Mouse (Mus musculus): ENCODE results near the gene Cyp2c50.
"Not testable (repeated sequence)": the region's sequence is repeated elsewhere in the genome, so short reads cannot be mapped to it uniquely, and the experiment has no call there.

Gene Cyp2c50

DNA sequence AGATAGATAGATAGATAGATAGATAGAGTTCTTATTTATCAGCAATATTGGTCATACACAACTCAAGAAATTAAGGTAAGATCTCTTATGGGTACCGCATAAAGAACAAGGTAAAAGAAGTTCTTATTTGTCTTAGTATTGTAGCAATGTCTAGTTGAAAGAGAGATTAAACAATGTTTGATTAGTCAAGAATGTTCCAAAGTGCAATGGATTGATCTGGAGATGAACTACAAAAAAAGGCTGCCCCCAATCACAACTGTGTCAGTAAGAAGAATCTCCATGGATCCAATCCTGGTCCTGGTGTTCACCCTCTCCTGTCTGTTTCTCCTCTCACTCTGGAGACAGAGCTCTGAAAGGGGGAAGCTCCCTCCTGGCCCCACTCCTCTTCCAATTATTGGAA, at the start of gene Cyp2c50:
Cyp2c50 (plus strand) TSS at position 268 of the 400 bp plus-strand sequence.
- not testable (repeated sequence) for DNase-seq (ENCODE audit: low spot score)

DNA sequence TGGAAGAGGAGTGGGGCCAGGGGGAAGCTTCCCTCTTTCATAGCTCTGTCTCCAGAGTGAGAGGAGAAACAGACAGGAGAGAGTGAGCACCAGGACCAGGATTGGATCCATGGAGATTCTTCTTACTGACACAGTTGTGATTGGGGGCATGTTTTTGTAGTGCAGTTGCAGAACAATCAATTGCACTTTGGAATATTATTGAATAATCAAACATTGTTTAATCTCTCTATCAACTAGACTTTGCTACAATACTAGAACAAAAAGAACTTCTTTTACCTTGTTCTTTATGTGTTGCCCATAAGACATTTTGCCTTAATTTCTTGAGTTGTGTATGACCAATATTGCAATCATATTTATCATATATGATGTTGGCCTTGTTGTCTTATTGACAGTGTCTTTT, 15.8 kb upstream of the Cyp2c50 start, which contains the start of gene Cyp2c54:
Cyp2c54 (minus strand) TSS at position 127 of the 400 bp plus-strand sequence.
- DNase-seq (ENCODE audit: low spot score): no peak

DNA sequence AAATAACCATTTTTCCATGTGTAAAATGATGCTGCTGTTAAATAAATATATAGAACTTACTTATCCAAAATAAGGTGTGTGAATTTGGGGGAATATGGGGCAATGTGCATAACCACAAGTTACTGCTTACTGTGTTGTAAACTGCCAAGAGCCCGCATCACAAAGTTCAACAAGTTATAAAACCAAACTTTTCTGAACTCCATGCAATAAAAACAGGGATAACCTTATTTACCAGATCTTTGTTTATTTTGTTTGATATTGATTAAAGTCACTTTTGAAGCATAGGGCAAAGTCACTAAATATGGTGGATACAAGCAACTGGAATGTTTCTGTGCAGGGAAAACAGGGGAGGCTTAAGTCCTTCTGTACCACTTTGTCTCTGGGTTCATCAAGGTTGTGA, 1.1 kb upstream of the Cyp2c50 start:
- DNase-seq (ENCODE audit: low spot score): no peak

GRCm38 (mm10) chr19:40091111-40091510, 1.6 kb downstream of the Cyp2c50 start:
- DNase-seq (ENCODE audit: low spot score): no peak

DNA sequence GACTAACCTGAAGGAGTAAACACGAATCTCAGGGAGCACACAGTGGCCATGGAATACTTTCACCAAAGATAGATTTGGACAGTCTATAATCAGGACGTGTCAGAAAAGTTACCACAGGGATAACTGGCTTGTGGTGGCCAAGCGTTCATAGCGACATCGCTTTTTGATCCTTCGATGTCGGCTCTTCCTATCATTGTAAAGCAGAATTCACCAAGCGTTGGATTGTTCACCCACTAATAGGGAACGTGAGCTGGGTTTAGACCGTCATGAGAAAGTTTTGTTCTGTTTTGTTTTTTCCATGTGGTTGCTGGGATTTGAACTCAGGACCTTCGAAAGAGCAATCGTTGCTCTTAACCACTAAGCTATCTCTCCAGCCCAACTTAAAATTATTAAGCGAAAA, 30.1 kb downstream of the Cyp2c50 start:
- not testable (repeated sequence) for DNase-seq (ENCODE audit: low spot score)

DNA sequence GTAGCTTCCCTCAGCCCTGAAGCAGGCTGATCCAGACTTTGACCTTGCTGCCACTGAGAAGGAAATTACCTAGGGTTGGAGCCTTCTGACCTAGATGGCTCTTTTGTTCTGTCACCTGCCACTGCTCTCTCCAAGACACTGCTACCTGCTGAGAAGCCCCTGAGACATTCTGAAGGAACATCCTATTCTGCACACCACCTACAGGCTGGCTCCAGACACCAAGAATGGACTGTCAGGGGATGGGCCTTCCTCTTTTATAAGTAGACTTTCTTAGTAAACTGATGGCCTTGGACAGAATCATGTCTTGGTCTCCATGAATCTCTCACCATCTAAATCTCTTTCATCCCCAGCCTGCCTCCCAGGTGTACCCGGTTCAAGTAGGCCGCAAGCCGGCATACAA, 35.7 kb downstream of the Cyp2c50 start:
- DNase-seq (ENCODE audit: low spot score): not testable (repeated sequence)

- not testable (repeated sequence) for DNase-seq (ENCODE audit: low spot score)
Observed at GRCm38 (mm10) chr19:40126996-40127395, 37.5 kb downstream of the Cyp2c50 start.

Data from T-cell, adult 2 months (primary cell).